Mouse (Mus musculus): ENCODE data around the gene Coro1c.
"Not testable (repeated sequence)": the region's sequence is repeated elsewhere in the genome, so short reads cannot be mapped to it uniquely, and the experiment has no call there.

Gene Coro1c

GRCm38 (mm10) chr5:113826619-113827018 is 81.9 kb downstream of the Coro1c start:
- no peak for DNase-seq (ENCODE audit: low spot score)

GRCm38 (mm10) chr5:113825558-113825957 is 83.0 kb downstream of the Coro1c start:
- DNase-seq (ENCODE audit: low spot score), result no peak

GRCm38 (mm10) chr5:113824228-113824627 is 84.3 kb downstream of the Coro1c start:
- no peak for DNase-seq (ENCODE audit: low spot score)

- no peak for DNase-seq (ENCODE audit: low spot score)
Observed at GRCm38 (mm10) chr5:113818572-113818971, 90.0 kb downstream of the Coro1c start.

GRCm38 (mm10) chr5:113815638-113816152 is 92.9 kb downstream of the Coro1c start:
- peak; percentile 73 for DNase-seq (ENCODE audit: low spot score)

GRCm38 (mm10) chr5:113815041-113815389 is 93.5 kb downstream of the Coro1c start:
- DNase-seq (ENCODE audit: low spot score), result no peak

- DNase-seq (ENCODE audit: low spot score), result no peak
Observed at GRCm38 (mm10) chr5:113814111-113815040, 94.2 kb downstream of the Coro1c start.

GRCm38 (mm10) chr5:113813608-113814007 is 95.0 kb downstream of the Coro1c start:
- DNase-seq (ENCODE audit: low spot score), result peak; percentile 25

- no peak for DNase-seq (ENCODE audit: low spot score)
Observed at GRCm38 (mm10) chr5:113812638-113813037, 95.9 kb downstream of the Coro1c start.

- DNase-seq (ENCODE audit: low spot score), result not testable (repeated sequence)
Observed at GRCm38 (mm10) chr5:113811824-113812420, 96.6 kb downstream of the Coro1c start.

- DNase-seq (ENCODE audit: low spot score), result no peak
Observed at GRCm38 (mm10) chr5:113810111-113810510, 98.4 kb downstream of the Coro1c start.

- no peak for DNase-seq (ENCODE audit: low spot score)
Observed at GRCm38 (mm10) chr5:113808177-113808576, 100.4 kb downstream of the Coro1c start.

GRCm38 (mm10) chr5:113807712-113808111 is 100.8 kb downstream of the Coro1c start:
- no peak for DNase-seq (ENCODE audit: low spot score)

GRCm38 (mm10) chr5:113806414-113806813 is 102.1 kb downstream of the Coro1c start:
- DNase-seq (ENCODE audit: low spot score), result no peak

GRCm38 (mm10) chr5:113805301-113805700 is 103.3 kb downstream of the Coro1c start:
- no peak for DNase-seq (ENCODE audit: low spot score)

- DNase-seq (ENCODE audit: low spot score), result no peak
Observed at GRCm38 (mm10) chr5:113804395-113804966, 104.1 kb downstream of the Coro1c start.

GRCm38 (mm10) chr5:113800280-113800679 is 108.3 kb downstream of the Coro1c start, which contains the start of gene Tmem119:
Gene Tmem119 (minus strand): TSS chr5:113800516.
- no peak for DNase-seq (ENCODE audit: low spot score)

GRCm38 (mm10) chr5:113799691-113800090 is 108.9 kb downstream of the Coro1c start:
- no peak for DNase-seq (ENCODE audit: low spot score)

GRCm38 (mm10) chr5:113798525-113798924 is 110.0 kb downstream of the Coro1c start:
- no peak for DNase-seq (ENCODE audit: low spot score)

- no peak for DNase-seq (ENCODE audit: low spot score)
Observed at GRCm38 (mm10) chr5:113797149-113797882, 111.2 kb downstream of the Coro1c start.

- DNase-seq (ENCODE audit: low spot score), result no peak
Observed at GRCm38 (mm10) chr5:113796401-113797148, 112.0 kb downstream of the Coro1c start.

All from c-Kit-positive CD71-positive TER-119-positive erythroid progenitor cells, embryonic 14.5 days (primary cell).